Mouse (Mus musculus): ENCODE measurements around the gene Pde4d.

Gene Pde4d

DNA sequence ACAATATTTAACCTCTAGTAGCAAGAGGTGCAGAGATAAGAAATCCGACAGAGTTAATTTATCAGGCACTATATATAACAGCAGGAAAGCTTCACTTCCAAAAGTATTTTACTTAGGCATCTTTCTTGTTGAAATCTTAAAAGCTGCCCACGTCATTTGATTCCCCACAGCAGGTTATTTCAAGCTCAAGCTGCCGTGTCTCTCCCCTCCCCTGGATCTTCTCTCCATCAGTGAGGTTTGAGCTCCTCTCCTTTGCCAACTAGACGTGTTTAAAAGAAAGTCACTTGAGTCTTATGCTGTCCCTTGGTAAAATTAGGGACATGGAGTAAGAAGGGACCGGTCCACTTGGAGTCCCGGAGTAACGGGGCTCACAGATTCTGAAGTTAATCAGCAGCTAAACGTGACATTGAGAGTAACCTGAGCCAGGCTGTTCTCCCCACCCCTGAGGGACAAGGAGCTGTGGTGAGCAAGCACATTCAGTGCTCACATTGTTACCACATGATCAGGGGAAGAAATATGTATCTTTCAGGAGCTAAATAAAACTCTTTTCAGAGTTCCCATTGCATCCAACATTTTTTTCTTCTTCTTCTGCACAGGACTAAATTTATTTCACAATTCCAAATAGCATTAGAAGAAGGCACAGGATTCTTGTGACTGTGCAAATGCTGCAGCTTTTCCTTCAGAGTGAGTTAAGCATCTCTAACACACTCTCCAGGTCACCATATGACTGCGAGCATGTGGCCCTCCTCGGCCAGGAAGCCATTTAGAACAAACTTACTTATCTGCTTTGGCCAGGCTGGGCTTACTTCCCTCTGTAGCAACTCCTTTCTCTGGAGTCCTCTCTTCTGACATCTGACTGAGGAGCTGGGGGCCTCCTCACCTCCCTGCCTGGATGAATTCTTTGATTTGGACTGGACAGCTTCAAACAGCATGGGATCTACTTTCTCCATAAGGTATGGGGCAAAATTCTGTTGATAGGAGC is at the start of gene Pde4d:
Gene Pde4d, plus strand, starts transcription at position 833 of the 982 bp plus-strand sequence.
- DNase-seq (ENCODE audit: low spot score in 2 of 2) = peak; percentile 8 to 15

DNA sequence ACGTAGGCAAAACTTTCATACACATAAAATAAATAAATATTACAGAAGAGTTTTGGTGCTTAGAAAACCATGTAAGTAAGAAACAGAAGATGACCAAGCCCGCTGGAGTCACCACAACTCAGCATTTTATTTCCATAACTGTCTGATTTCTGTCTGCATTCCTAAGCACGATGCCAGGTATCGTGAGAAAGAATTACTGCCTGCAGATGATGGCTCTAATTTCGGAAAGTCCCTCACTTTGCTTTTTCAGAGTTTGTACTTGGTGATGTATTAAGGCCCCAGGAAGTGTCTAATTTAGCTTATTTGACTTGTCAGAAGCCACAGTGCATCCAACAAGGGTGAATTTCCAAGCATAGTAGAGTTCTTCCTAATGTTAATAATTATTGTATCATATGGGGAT is 46.6 kb upstream of the Pde4d start:
- DNase-seq (ENCODE audit: low spot score in 2 of 2) = no peak

DNA sequence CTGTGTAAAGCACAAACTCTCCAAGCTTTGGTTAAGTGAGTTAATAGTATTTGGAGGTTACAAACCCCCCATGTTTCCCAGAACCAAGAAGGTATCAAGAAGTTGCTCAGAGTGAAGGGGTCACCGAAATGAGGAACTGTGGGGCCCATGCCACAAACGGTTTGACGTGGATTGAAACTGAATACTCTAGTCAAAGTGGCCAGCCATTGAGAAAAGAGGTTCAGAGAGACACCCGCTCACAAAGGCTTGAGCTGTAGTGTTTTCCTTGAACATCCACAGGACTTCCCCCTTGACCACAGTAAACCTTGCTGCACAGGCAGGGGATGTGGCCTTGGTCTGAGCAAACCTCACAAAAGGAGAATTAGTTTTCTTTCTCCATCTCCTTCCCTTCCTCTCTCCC is 45.4 kb upstream of the Pde4d start:
- DNase-seq (ENCODE audit: low spot score in 2 of 2) = no peak

- no peak for DNase-seq (ENCODE audit: low spot score in 2 of 2)
These were observed 34.3 kb upstream of the Pde4d start for GRCm38 (mm10) chr13:108415464-108415863.

GRCm38 (mm10) chr13:108418741-108419507 is 30.8 kb upstream of the Pde4d start:
- DNase-seq (ENCODE audit: low spot score in 2 of 2) = no peak

DNA sequence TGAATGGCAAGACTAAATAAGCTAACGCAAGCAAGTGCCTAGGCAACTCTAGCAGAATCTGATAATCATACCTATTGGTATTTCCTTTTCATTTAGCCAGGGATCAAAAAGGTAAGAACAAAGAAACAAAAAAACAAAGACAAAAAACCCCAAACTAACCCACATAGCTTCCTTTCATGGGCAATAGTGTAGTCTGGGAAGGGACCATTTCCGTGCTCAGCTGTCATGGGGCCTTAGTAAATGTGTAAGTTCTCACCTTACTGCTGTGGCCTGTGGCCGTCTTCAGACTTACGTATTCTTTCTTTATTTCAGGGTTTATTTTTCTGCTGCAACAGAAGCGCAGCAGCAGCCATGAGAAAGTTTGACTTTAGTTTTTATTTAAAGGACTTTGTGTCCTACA is 23.4 kb upstream of the Pde4d start:
- no peak for DNase-seq (ENCODE audit: low spot score in 2 of 2)

DNA sequence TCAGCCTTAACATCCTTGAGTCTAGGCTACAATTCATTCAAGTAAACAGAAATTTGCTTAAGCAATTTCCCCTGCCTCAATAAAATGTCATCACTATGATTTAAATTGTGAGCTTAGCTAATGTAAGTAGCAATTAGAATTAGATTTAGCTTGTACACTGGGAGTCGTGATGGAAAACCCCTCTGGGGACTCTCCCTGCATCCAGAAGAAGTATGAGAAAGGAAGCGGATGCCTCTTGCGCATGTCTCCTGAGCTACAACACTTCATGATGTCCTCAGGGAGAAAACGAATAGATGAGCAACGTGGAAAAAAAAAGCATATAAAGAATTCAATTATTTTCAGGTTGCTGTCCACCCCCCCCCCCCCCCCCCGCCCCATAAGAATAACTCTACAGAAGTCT is 20.9 kb upstream of the Pde4d start:
- no peak for DNase-seq (ENCODE audit: low spot score in 2 of 2)

GRCm38 (mm10) chr13:108429623-108430022 is 20.1 kb upstream of the Pde4d start:
- no peak for DNase-seq (ENCODE audit: low spot score in 2 of 2)

DNA sequence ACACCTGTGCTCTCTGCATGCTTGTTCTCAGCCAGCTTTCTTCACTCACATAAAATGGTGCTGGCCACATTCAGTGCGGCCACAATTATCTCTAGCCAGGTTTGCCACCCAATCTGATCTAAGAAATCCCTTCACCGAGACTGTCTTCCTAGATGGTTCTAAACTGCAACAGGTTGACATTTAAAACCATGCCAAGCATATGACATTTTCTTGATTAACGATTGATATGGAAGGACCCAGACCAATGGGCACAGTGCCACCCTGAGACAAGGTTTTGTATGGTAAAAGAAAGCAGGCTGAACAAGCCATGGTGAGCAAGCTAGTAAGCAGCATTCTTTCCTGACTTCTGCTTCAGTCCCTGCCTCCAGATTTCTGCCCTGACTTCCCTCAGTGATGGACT is 18.0 kb upstream of the Pde4d start:
- DNase-seq (ENCODE audit: low spot score in 2 of 2) = no peak

GRCm38 (mm10) chr13:108435687-108436086 is 14.1 kb upstream of the Pde4d start:
- no peak for DNase-seq (ENCODE audit: low spot score in 2 of 2)

DNA sequence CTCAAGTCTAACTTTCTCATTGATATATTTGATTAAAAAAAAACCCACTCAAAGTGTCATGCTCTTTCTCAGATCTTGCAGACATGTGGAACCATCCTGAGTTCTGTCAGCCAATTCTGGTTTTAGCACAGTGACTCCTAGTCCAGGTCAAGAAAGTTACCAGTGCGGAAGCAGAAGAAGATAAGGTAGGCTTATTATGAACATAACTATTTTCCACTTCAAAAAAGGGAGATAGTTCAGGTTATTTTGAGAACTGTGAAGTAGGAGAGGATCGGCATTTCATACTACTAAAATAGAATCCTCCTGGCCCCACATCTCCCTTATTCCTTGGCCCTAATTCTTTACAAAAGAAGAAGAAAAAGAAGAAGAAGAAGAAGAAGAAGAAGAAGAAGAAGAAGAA is 12.3 kb upstream of the Pde4d start:
- peak; percentile 2 to 8 for DNase-seq (ENCODE audit: low spot score in 2 of 2)

GRCm38 (mm10) chr13:108439012-108439411 is 10.7 kb upstream of the Pde4d start:
- DNase-seq (ENCODE audit: low spot score in 2 of 2) = no peak

DNA sequence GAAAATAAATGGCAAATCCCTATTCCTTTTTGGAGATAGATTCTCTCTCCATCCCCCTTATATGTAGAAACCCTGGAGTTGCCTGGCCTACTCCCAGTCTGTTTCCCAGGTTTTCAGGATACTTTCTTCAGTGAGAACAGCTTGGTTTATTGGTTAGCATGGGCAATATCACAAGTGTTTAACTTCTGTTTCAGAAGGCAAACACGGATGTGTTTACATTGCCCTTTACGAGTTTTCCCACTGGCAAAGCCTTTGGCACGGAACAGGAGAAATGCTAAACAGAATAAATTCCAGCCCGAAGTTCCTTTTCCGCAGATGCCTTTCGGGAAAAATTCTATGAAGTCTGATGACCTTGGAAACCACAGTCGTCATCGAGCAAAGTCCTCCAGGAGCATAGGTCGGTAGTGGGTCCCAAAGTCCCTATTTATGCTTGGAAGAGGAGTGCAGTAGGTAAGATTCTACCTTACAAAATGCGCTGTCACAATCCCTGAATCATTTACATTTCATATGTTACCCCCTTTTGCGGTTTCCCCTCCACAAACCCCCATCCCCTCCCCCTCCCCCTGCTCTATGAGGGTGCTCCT is 1.3 kb upstream of the Pde4d start:
- DNase-seq (ENCODE audit: low spot score in 2 of 2) = no peak

DNA sequence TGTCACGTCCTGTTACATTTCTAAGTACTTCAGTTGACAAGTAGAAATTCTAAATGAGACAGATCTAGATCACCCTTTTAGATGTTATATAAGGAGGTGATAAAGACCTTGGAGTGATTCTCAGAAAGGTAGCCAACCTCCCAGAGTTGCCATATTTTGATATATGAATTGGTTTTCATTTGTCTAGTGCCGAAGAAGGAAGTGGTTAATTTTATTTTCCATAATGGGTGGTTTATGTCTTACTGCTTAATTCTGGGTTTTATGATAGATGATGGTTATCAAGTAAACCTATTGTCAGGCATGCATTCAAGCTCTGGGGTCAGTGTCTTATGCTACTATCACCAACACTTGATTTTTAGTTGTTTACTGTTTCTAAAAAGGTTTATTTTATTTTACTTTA is 1.4 kb downstream of the Pde4d start:
- DNase-seq (ENCODE audit: low spot score in 2 of 2) = no peak

- DNase-seq (ENCODE audit: low spot score in 2 of 2) = peak; percentile 54 to 61
These were observed 3.5 kb downstream of the Pde4d start for GRCm38 (mm10) chr13:108453064-108453919.

GRCm38 (mm10) chr13:108462518-108462917 is 12.8 kb downstream of the Pde4d start:
- no peak for DNase-seq (ENCODE audit: low spot score in 2 of 2)

DNA sequence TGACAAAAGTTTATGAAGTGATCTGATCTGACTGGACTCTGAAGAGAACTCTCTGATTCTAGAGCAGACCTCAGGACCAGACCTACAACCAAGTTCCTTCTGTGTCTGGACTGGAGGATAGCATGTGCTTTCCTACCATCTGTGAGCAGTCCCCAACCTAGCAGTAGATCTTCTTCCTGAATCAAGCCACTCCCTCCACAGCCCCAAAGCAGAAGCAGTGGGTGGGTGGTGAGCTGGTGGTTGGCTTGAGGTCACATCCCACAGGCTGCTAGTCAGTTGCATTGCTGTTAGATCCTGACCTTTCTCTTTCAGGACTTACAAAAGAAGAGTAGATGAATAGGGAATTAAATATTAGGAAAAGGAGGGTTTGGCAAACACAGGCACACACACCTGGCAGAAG is 16.0 kb downstream of the Pde4d start:
- no peak for DNase-seq (ENCODE audit: low spot score in 2 of 2)

DNA sequence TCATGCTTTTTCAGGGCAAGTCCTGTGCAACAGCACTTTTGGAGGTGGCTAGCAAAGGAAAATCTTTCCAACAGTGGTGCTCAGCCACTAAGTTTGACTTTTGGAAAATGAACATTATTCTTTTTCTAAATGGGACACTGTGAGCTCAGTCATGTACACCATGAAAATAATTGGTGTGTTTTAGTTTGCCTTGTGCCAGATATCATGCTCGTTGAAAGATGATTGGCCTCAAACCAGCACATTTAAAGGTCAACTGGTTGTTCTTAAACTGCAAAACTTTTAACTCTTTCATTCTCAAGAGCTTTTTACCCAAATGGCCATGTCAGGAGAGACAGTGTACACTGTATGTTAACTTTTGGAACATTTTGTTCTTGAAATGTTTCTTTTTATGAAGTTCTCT is 17.3 kb downstream of the Pde4d start:
- DNase-seq (ENCODE audit: low spot score in 2 of 2) = peak in 1 of 2 experiments; percentile 15

DNA sequence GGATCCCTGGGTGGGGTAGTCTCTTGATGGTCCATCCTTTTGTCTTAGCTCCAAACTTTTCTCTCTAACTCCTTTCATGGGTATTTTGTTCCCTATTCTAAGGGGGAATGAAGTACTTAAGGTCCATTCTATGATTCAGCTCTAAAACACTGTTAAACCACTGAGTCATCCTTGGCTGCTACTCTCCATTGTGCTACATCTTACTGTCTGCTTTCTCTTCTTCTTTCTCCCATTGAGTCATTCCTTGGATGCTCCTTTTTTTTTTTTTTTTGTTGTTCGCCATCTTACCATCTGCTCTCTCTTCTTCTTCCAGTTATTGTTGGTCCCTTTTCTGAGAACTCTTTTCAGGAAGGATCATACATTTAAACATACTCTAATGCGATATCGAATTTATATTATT is 30.7 kb downstream of the Pde4d start:
- no peak for DNase-seq (ENCODE audit: low spot score in 2 of 2)

DNA sequence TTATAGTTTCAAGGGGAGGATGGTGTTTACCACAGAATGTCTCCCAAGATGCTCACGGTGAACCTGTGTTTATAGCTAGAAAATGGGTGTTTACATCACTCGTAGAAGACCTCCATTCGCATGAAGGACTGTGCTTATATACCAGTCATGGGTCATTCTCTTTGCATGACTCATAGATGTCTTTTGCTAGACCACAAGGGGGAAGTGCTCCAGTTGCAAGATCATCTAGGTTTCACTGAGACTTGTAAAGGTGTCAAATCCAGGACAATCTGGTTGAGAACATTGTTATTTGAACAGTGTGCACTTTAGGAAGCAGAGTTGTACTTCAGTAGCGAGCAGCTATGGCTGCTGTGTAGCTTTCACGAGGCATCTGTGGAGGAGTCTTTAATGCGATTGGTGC is 35.3 kb downstream of the Pde4d start:
- DNase-seq (ENCODE audit: low spot score in 2 of 2) = no peak

DNA sequence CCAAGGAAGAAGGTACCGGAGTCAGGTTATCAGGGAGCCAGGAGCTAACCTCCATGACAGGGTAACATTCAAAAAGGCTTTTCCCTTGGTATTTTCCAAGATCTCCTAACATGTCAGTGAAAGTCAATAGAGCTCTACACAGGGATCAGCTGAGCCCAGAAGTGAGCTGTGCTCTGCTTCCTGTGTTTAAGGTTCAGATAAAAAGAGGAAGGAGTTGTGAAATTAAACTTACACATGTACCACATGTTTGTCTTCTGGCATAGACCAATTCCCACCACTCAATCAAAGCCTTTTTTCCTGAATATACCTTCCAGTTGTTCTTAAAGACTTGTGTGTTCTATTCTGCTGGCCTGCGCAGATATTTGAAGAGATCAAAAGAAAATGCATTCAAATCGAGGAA is 37.3 kb downstream of the Pde4d start:
- DNase-seq (ENCODE audit: low spot score in 2 of 2) = no peak
